Mouse (Mus musculus): ENCODE data around the gene Pdia5. TPM values are rescaled to one million over a fixed set of nuclear protein-coding genes. Genes with fewer than 3 reads are reported as not detected.

The Pdia5 gene
- polyA plus RNA-seq, 1 experiment from 2014 or later, result 60.0 TPM

GRCm38 (mm10) chr16:35509331-35510070 lies 18.8 kb upstream of the Pdia5 start:
- H3K27ac ChIP-seq (ENCODE audit: low read length), result no peak overlapping the region
- WGBS, result 48% methylated on average over 11 of the region's 11 CpGs

DNA sequence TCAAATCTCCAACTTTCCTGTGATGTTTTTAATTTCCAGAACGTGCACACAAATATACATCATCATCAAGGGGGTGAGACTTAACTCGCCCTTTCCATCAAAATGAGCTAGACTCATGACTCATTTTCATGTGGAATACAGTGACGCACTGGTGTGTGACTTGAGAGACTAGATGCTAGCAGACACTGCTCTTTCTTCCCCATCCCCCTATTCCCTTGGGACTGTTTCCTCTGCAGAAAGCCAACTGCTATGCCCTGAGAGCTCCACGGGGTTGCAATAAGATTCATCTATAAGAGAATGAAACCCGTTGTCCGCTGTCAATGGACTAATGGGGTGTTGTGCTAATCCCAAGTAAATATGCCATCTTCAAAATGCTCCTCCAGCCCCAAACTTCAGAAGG lies 17.9 kb upstream of the Pdia5 start:
- Histone ChIP-seq H3K36me3 (ENCODE audit: control insufficient read depth, insufficient read depth, low read length) (no peaks in the 10 kb centered on the region), H3K27me3 (replicated peaks; ENCODE audit: control insufficient read depth, insufficient read depth, low read length) (no peaks in the 10 kb centered on the region), H3K4me1 (ENCODE audit: control insufficient read depth, insufficient read depth, low read length) (no peaks in the 10 kb centered on the region), H3K9me3 (ENCODE audit: control insufficient read depth, low read length) (no peaks in the 10 kb centered on the region), H3K27ac (ENCODE audit: low read length) (no peak overlapping the region), H3K4me3 (ENCODE audit: low read length) (no peak overlapping the region), H3K4me2 (ENCODE audit: low read depth, low read length) (no peak overlapping the region), H3K9ac (ENCODE audit: low read depth, low read length) (no peak overlapping the region)
- 83% methylated on average over 6 of the region's 6 CpGs for WGBS
- ATAC-seq, result no peak

More at GRCm38 (mm10) chr16:35509331-35510070, 18.8 kb upstream of the Pdia5 start:
- H3K9me3 ChIP-seq (ENCODE audit: control insufficient read depth, low read length), result no peaks in the 10 kb centered on the region
- ATAC-seq, result no peak
- no peak overlapping the region for H3K9ac ChIP-seq (ENCODE audit: low read depth, low read length)
- H3K4me1 ChIP-seq (ENCODE audit: control insufficient read depth, insufficient read depth, low read length), result no peaks in the 10 kb centered on the region
- H3K36me3 ChIP-seq (ENCODE audit: control insufficient read depth, insufficient read depth, low read length), result no peaks in the 10 kb centered on the region
- H3K4me2 ChIP-seq (ENCODE audit: low read depth, low read length), result no peak overlapping the region
- H3K4me3 ChIP-seq (ENCODE audit: low read length), result no peak overlapping the region
- H3K27me3 ChIP-seq (replicated peaks; ENCODE audit: control insufficient read depth, insufficient read depth, low read length), result no peaks in the 10 kb centered on the region

- no peak overlapping the region for H3K4me3 ChIP-seq (ENCODE audit: low read length)
- H3K4me1 ChIP-seq (ENCODE audit: control insufficient read depth, insufficient read depth, low read length), result no peaks in the 10 kb centered on the region
- H3K9ac ChIP-seq (ENCODE audit: low read depth, low read length), result no peak overlapping the region
- H3K9me3 ChIP-seq (ENCODE audit: control insufficient read depth, low read length), result no peaks in the 10 kb centered on the region
- no peaks in the 10 kb centered on the region for H3K27me3 ChIP-seq (replicated peaks; ENCODE audit: control insufficient read depth, insufficient read depth, low read length)
- no peak for ATAC-seq
- no peak overlapping the region for H3K4me2 ChIP-seq (ENCODE audit: low read depth, low read length)
- no peak overlapping the region for H3K27ac ChIP-seq (ENCODE audit: low read length)
- no peaks in the 10 kb centered on the region for H3K36me3 ChIP-seq (ENCODE audit: control insufficient read depth, insufficient read depth, low read length)
- WGBS, result 86% methylated on average over 4 of the region's 4 CpGs
These were observed 15.1 kb upstream of the Pdia5 start for GRCm38 (mm10) chr16:35505786-35506185.

- ATAC-seq, result no peak
- Histone ChIP-seq H3K36me3 (ENCODE audit: control insufficient read depth, insufficient read depth, low read length) (no peaks in the 10 kb centered on the region), H3K4me3 (ENCODE audit: low read length) (no peak overlapping the region), H3K4me2 (ENCODE audit: low read depth, low read length) (no peak overlapping the region), H3K4me1 (ENCODE audit: control insufficient read depth, insufficient read depth, low read length) (no peaks in the 10 kb centered on the region), H3K27me3 (replicated peaks; ENCODE audit: control insufficient read depth, insufficient read depth, low read length) (no peaks in the 10 kb centered on the region), H3K9ac (ENCODE audit: low read depth, low read length) (no peak overlapping the region), H3K9me3 (ENCODE audit: control insufficient read depth, low read length) (peaks cover 3% of the 10 kb centered on the region; the same call in 1 of the 2 replicates), H3K27ac (ENCODE audit: low read length) (no peak overlapping the region)
- WGBS, result 83% methylated on average over 8 of the region's 8 CpGs
These were observed 13.6 kb upstream of the Pdia5 start for GRCm38 (mm10) chr16:35504266-35504665.

DNA sequence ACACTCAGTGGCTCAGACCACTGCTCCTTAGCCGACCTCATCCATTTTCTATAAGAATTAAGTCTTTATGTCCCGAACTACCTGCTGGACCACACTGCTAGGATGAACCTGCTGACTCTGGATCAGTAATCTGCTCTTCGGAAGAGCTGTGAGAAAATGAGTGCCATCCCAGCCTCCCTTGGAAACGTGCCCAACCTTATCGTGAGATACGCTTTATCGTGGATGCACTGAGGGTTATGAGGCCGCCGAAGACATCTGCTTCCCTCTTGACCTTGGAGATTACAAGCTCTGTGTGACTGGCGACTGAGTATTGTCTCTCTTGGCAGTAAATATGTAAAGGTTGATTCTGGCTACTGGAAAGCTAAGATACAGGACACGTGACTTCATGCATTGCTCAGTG lies 11.8 kb upstream of the Pdia5 start:
- no peaks in the 10 kb centered on the region for H3K36me3 ChIP-seq (ENCODE audit: control insufficient read depth, insufficient read depth, low read length)
- no peak overlapping the region for H3K9ac ChIP-seq (ENCODE audit: low read depth, low read length)
- no peak overlapping the region for H3K27ac ChIP-seq (ENCODE audit: low read length)
- H3K9me3 ChIP-seq (ENCODE audit: control insufficient read depth, low read length), result peaks cover 3% of the 10 kb centered on the region; the same call in 1 of the 2 replicates
- no peak for ATAC-seq
- WGBS, result 78% methylated on average over 11 of the region's 11 CpGs
- no peak overlapping the region for H3K4me2 ChIP-seq (ENCODE audit: low read depth, low read length)
- H3K4me1 ChIP-seq (ENCODE audit: control insufficient read depth, insufficient read depth, low read length), result no peaks in the 10 kb centered on the region
- no peaks in the 10 kb centered on the region for H3K27me3 ChIP-seq (replicated peaks; ENCODE audit: control insufficient read depth, insufficient read depth, low read length)
- H3K4me3 ChIP-seq (ENCODE audit: low read length), result no peak overlapping the region

GRCm38 (mm10) chr16:35501106-35501760 lies 10.6 kb upstream of the Pdia5 start:
- Histone ChIP-seq H3K27me3 (replicated peaks; ENCODE audit: control insufficient read depth, insufficient read depth, low read length) (no peaks in the 10 kb centered on the region), H3K36me3 (ENCODE audit: control insufficient read depth, insufficient read depth, low read length) (no peaks in the 10 kb centered on the region), H3K4me1 (ENCODE audit: control insufficient read depth, insufficient read depth, low read length) (no peaks in the 10 kb centered on the region), H3K9me3 (ENCODE audit: control insufficient read depth, low read length) (peaks cover 3% of the 10 kb centered on the region; the same call in 1 of the 2 replicates), H3K27ac (ENCODE audit: low read length) (no peak overlapping the region), H3K4me2 (ENCODE audit: low read depth, low read length) (no peak overlapping the region), H3K4me3 (ENCODE audit: low read length) (no peak overlapping the region), H3K9ac (ENCODE audit: low read depth, low read length) (no peak overlapping the region)
- no peak for ATAC-seq
- 67% methylated on average over 4 of the region's 4 CpGs for WGBS

DNA sequence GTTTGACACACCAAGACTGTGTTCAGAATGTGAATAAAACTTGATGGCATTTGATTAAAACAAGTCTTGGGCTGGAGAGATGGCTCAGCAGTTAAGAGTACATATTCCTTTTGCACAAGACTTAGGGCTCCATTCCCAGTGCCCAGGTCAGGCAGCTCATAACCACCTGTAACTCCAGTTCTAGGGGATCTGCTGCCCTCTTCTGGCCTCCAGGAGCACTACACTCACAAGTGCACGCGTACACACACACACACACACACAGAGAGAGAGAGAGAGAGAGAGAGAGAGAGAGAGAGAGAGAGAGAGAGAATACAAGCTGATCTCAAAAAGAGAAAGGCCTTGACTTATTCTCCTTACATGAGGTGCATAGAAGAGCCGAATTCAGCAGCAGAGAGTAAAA lies 9.7 kb upstream of the Pdia5 start:
- Histone ChIP-seq H3K4me1 (ENCODE audit: control insufficient read depth, insufficient read depth, low read length) (no peaks in the 10 kb centered on the region), H3K27me3 (replicated peaks; ENCODE audit: control insufficient read depth, insufficient read depth, low read length) (no peaks in the 10 kb centered on the region), H3K4me2 (ENCODE audit: low read depth, low read length) (no peak overlapping the region), H3K9ac (ENCODE audit: low read depth, low read length) (no peak overlapping the region), H3K9me3 (ENCODE audit: control insufficient read depth, low read length) (peaks cover 3% of the 10 kb centered on the region; the same call in 1 of the 2 replicates), H3K27ac (ENCODE audit: low read length) (no peak overlapping the region), H3K4me3 (ENCODE audit: low read length) (no peak overlapping the region), H3K36me3 (ENCODE audit: control insufficient read depth, insufficient read depth, low read length) (no peaks in the 10 kb centered on the region)
- no peak for ATAC-seq
- WGBS, result 92% methylated on average over 3 of the region's 3 CpGs

DNA sequence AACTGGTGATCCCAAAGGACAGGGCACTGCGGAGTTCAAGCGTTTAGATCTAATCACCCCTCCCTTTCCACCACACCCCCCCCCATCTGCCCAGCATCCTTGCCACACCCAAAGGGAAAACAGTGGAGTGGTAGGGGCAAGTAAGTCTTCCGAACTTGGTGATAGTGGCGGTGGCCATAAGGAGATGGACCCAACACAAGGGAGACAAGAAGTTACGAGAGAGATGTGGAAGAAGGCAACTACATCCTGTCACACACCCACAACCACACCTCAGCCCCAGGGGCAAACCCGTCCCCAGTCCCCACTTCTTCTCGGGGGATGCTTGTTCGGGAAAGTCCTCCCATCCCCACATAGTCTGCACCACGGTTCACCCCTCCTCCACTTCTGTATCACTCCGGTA lies 880 bp downstream of the Pdia5 start:
- peak overlapping the region; percentile 91 for H3K4me2 ChIP-seq (ENCODE audit: low read depth, low read length)
- H3K9ac ChIP-seq (ENCODE audit: low read depth, low read length), result peak overlapping the region; percentile 80
- peaks cover 16% of the 10 kb centered on the region for H3K4me1 ChIP-seq (ENCODE audit: control insufficient read depth, insufficient read depth, low read length)
- no peak for ATAC-seq
- WGBS, result 7% methylated on average over 10 of the region's 10 CpGs
- H3K36me3 ChIP-seq (ENCODE audit: control insufficient read depth, insufficient read depth, low read length), result no peaks in the 10 kb centered on the region
- no peak overlapping the region; the same call in 1 of the 2 replicates for H3K27ac ChIP-seq (ENCODE audit: low read length)
- H3K9me3 ChIP-seq (ENCODE audit: control insufficient read depth, low read length), result no peaks in the 10 kb centered on the region
- no peaks in the 10 kb centered on the region for H3K27me3 ChIP-seq (replicated peaks; ENCODE audit: control insufficient read depth, insufficient read depth, low read length)
- H3K4me3 ChIP-seq (ENCODE audit: low read length), result peak overlapping the region; percentile 83

DNA sequence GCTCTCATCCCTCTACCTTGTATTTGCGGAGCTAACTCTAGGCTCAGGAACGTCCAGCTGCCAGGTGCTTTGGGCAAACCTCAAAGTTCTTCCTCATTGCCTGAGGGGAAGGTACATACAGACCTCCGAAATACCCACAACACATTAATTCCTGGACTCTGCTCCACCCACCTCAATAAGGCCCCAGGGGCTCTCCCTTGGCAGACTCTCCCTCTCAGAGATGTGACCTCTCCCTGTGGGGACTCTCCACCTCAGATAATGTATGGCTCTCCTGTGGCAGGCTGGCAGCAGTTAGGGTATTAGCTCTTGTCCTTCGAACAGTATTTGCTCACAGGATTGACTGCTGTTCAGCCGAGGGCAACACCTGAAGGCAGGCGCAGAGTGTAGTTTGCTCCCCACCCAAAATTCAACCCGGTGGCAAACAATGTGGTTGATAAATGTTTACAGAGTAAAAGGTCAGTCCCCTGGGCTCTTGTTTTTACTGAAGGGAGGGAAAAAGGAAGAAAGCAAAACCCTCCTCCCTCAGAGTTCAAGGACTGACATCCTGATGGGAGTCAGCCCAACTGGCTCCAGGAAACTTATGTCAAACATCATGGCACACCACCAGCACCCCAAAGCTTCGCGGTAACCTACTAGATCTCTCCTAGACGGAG lies 1.5 kb downstream of the Pdia5 start:
- WGBS, result 37% methylated on average over 10 of the region's 10 CpGs
- Histone ChIP-seq H3K4me1 (ENCODE audit: control insufficient read depth, insufficient read depth, low read length) (peaks cover 16% of the 10 kb centered on the region), H3K4me3 (ENCODE audit: low read length) (peak overlapping the region; percentile 83; the same call in 1 of the 2 replicates), H3K9ac (ENCODE audit: low read depth, low read length) (no peak overlapping the region), H3K9me3 (ENCODE audit: control insufficient read depth, low read length) (no peaks in the 10 kb centered on the region), H3K27ac (ENCODE audit: low read length) (no peak overlapping the region), H3K36me3 (ENCODE audit: control insufficient read depth, insufficient read depth, low read length) (no peaks in the 10 kb centered on the region), H3K4me2 (ENCODE audit: low read depth, low read length) (peak overlapping the region; percentile 91; the same call in 1 of the 2 replicates), H3K27me3 (replicated peaks; ENCODE audit: control insufficient read depth, insufficient read depth, low read length) (no peaks in the 10 kb centered on the region)
- peak; percentile 14; the same call in 1 of the 2 replicates for ATAC-seq

Measured in intestine, embryonic 16.5 days (tissue).